Mouse (Mus musculus) bone marrow macrophage, adult 2 months (primary cell): ENCODE measurements around the gene Baz2a.

ENCODE experiments used
- CTCF ChIP-seq: IDR thresholded peaks from 2 replicates; pipeline ENCODE4 v1.5.1; 2012; ENCODE audit warnings: low read depth, mild to moderate bottlenecking, low read length, moderate library complexity
- POLR2A ChIP-seq: IDR thresholded peaks from 2 replicates; pipeline ENCODE4 v1.6.1; 2012; ENCODE audit warnings: mild to moderate bottlenecking, low read depth, low read length, borderline replicate concordance

GRCm38 (mm10) chr10:128148789-128149365 is 57.5 kb downstream of the Baz2a start:
- TF ChIP-seq CTCF (no peak), POLR2A (no peak)
